Mouse (Mus musculus) granulocyte monocyte progenitor cell, adult 5-6 weeks (primary cell): ENCODE data around the gene Efemp1. TPM values are rescaled to one million over a fixed set of nuclear protein-coding genes. Genes with fewer than 3 reads are reported as not detected.

Source experiments
- ATAC-seq: replicated peaks from 2 replicates; pipeline ENCODE4 v1.8.0; 2016; ENCODE audit warnings: mild to moderate bottlenecking, moderate TSS enrichment, inconsistent platforms; ENCODE audit not compliant: poor library complexity, severe bottlenecking
- total RNA-seq, 2 experiments: library from RNA; stranded (forward) in 1 of 2; stranded (reverse) in 1 of 2; fragments of 200-712, 200-1000 nt in 1 of 2; fragments of >200 nt in 1 of 2; fragmentation: Nextera tagmentation in 1 of 2; gene quantifications; 2 replicates each; pipeline ENCODE4 v1.2.3; 2014 to 2017

Efemp1 gene
- total RNA-seq, 2 experiments from 2014 or later, result not detected

DNA sequence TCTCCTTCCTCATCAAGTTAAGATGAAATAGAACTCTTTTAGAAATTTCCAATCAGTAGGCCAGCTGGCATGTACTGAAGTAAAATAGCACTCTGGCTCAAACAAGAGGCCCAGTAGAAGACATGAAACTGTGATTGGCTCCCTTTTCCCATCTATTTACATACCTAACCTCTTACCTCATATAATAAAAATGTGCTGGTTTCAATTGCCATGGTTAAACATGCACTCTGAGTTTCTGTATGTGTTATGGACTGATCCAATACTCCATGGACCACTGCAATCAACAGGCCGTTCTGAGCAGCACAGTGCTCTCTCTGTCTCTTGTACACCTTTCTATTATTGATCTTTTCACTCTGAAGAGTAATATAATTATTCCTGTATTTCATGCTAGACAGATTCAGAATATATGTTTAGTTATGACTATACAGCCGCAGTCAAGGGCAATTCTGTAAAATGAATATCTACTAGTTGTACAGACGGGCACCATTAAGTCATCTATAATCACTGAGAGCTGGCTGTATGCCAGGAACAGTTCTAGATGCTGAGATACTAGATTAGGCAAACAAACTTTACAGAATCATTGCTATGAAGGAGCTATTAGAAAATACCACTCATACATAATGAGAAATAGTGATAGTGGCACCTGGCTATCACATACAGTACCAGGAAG is 59.6 kb downstream of the Efemp1 start:
- no peak for ATAC-seq

GRCm38 (mm10) chr11:28934449-28934848 is 81.4 kb downstream of the Efemp1 start:
- no peak for ATAC-seq

DNA sequence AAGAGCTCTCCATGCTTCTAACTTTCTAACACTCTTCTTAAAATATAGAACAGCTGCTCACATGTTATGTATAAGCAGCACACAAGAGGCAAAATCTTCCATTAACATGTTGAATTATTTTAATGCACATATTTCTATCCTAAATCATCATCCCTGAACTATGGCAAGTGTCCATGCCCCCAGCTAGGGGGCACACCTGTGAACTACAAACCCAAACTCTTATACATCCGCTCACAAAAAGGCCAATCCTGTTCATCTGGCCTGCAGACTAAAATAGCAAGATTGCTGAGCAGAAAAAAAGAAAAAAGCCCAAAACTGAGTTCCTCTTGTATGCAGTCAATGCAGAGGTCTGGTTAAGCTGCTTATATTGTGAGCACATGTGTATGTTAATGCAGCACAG is 86.6 kb downstream of the Efemp1 start:
- no peak for ATAC-seq

DNA sequence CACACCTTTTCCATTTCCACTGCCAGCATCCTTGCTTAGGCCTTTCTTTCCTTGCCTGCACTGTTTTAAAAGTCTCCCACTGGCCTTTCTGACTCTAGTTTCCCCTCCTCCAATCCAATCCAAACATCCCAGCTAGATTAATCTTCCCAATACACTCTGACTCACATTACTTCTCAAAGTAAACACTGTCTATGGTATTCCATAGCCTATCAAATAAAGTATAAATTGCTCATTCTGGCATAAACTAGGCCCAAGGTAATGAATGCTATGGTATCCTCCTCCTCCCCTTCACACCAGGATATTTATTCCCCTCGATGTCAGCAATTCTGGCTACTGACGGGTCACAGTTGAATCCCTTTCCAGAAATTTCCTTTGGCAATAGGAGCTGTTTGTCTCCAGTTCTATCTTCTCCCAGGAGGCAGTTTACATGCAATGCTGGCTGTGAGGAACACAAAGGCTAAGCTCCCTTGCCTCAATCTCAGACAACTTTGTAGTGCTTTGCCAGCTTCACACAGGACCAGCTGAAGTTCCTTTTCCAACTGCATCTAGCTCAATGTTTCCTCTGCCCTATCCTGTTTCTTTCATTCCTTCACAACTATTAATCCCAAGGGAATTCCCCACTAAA is 98.7 kb downstream of the Efemp1 start:
- no peak for ATAC-seq

DNA sequence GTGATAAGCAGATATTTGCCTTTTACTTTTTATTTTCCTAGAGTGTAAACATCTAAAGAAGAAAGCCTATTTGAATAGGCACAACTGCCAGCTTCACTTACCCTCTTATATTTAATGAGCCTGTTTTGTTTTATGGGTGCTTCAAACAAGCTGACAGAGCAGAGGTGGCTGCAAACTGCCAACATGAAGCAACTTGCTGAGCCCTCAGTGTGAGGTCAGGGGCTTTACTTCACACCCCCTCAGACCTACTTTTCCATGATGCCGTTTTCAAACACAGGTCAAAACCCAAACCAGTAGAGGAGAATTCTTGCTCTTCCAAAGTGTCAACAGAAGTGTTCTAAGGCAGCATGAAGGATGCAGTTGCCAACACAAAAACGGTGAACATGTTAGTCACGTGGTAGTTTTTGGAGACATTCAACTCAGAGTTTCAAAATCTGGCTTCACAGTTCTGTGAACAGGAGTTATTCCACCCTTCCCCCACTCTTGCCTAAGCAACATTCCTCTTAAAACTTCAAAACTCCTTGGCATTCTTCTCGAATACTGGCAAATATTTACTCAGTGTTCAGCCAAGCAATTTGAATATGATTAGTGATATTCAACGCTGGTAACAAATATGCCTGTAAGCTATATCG is 101.8 kb downstream of the Efemp1 start:
- no peak for ATAC-seq

DNA sequence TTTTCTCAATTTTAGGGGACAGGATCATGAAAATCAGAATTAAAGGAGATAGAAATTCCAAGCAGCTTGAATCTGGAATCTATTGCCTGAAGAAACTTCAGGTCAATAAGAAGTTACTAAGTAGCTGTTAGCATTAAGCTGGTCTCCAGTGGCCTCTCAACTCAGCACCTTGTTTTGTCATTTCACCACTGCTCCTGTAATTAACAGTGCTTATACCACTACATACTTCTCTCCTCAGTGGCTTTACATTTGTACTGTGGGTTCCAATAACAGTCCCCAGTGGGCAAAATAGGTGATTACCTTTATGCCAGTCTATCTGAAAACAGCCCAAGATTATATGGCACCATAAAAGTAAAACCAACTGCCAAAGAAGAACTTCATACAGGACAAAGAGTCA is 102.3 kb downstream of the Efemp1 start:
- no peak for ATAC-seq

DNA sequence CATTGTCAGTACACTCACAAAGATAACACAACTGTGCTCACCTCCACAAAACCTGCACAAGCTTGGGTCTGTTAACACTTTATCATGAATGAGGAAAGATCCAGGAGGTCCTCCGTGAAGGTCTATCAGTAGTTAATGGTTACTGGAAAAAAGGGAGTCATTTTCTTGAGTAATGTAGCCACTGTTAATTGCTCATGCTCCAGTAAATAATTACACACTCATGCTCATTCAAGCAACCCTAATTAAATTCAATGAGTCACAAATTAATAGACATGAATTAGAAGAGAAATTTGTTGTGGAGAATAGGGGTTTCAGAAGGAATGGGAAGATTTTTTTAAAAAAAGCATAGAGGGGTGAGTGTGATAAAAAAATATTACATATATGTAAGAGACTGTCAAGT is 108.4 kb downstream of the Efemp1 start:
- no peak for ATAC-seq
